Mouse (Mus musculus): Measurements from ENCODE around the gene Lrmda. TPM values are rescaled to one million over a fixed set of nuclear protein-coding genes. Genes with fewer than 3 reads are reported as not detected.

Gene Lrmda
- total RNA-seq, 2 experiments from 2014 or later, result 0.27 TPM; not detected in 1

DNA sequence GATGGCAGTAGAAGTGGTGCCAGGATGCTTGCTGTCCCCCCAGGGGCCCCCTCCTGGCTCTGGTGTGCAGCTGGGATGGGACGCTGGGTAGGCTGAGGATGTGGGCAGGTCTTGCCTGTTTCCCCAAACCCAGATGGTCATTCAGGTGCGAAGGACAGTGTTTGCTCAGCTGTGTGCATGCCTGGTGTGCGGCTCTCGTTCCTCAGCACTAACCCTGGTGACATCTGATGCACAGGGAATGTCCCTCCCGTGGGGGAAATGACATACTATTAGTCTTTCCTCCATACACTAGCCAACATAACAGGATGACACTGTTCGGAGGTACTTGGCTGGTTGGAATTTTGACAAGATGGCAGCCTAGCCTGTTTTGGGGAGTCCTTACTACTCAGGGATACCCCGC is 69.8 kb downstream of the Lrmda start:
- no peak for DNase-seq (ENCODE audit: extremely low spot score in 1 of 2, low spot score in 1 of 2)

- no peak for DNase-seq (ENCODE audit: extremely low spot score in 1 of 2, low spot score in 1 of 2)
These were observed 70.5 kb downstream of the Lrmda start for GRCm38 (mm10) chr14:22089866-22090470.

DNA sequence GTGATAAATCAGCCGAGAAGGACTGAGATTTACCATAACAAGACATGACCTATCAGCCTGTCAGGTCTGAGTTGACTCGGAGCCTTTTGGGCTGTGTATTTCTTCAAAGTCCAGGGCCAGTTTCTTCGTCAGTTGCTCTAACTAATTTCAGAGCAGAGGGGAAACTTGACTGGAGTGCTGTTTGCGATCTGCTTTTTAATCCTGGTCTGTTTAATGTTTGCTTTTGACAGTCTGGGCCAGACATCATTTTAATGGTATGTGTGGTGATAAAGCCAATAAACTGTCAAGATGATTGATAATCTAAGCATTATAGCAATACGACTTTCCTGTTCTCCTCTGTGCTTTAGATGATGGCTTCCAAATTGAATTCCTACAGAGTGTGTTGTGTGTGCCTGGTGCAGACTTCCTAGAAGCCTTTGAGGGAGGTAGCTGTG is 71.3 kb downstream of the Lrmda start:
- no peak for DNase-seq (ENCODE audit: extremely low spot score in 1 of 2, low spot score in 1 of 2)

- no peak for DNase-seq (ENCODE audit: extremely low spot score in 1 of 2, low spot score in 1 of 2)
These were observed 71.8 kb downstream of the Lrmda start for GRCm38 (mm10) chr14:22091306-22091705.

- DNase-seq (ENCODE audit: extremely low spot score in 1 of 2, low spot score in 1 of 2), result no peak
These were observed 73.6 kb downstream of the Lrmda start for GRCm38 (mm10) chr14:22093124-22093523.

GRCm38 (mm10) chr14:22101961-22102805 is 82.7 kb downstream of the Lrmda start:
- DNase-seq (ENCODE audit: extremely low spot score in 1 of 2, low spot score in 1 of 2), result no peak

DNA sequence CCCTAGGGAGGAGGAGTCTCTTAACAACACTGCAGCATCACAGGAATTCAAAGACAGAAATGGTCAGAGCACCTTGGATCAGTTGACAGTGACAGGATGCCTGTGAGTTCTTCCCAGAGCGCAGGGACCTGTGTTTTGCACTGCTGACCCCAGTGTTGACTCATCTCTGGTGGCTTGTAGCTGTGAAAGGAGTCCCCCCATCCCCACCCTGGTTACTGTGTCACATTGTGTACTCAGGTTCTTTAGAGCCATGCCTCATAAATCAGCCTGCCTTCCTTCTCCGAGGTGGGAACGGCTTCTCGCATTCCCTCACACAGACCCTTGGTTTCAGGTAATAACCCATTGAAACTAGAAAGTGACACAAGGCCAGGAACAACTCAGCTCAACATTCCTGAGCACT is 86.3 kb downstream of the Lrmda start:
- no peak for DNase-seq (ENCODE audit: extremely low spot score in 1 of 2, low spot score in 1 of 2)

- no peak for DNase-seq (ENCODE audit: extremely low spot score in 1 of 2, low spot score in 1 of 2)
These were observed 87.3 kb downstream of the Lrmda start for GRCm38 (mm10) chr14:22106777-22107176.

GRCm38 (mm10) chr14:22109423-22109822 is 89.9 kb downstream of the Lrmda start:
- no peak for DNase-seq (ENCODE audit: extremely low spot score in 1 of 2, low spot score in 1 of 2)

DNA sequence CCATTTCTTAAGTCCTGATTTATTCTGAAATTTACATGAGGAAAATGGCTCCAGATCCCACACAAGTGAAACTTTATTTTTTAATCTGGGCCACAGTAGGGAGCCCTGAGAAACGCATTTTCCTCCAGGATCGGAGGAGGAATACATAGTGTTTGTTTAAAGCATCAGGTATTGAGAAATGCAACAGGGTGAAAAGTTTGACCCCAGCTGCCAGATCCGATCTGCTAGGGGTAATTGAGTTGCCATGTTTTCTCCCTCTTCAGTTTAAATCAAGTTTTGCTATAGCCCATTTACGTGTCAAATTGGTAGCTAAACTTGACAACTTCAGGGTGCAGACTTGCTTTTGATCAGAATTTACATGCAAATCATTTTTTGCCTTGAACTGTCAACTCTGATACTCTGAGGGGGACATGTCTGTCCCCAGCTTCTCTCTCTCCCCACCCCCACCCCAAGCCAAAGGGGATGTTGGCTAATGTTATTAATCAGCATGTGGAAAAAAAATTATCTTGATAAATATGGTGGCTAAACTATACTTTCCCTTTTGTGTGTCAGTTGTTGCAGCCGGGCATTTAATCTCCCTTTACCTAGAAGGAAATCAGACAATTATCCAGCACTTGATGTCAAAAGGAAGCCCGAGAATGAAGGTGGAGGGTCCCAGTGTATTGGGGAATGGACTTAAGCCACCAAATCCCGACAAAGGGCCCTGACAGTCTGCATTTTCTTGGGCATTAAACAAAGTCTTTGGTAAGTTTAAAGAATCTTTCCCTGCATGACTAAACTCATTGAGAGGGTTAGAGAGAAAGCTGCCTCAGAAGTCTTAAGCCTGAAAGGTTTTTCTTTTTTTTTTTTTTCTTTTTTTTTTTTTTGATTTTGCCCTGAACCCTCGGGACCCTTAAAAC is 94.2 kb downstream of the Lrmda start:
- no peak for DNase-seq (ENCODE audit: extremely low spot score in 1 of 2, low spot score in 1 of 2)

GRCm38 (mm10) chr14:22114651-22115351 is 95.3 kb downstream of the Lrmda start:
- no peak for DNase-seq (ENCODE audit: extremely low spot score in 1 of 2, low spot score in 1 of 2)

GRCm38 (mm10) chr14:22118096-22118495 is 98.6 kb downstream of the Lrmda start:
- DNase-seq (ENCODE audit: extremely low spot score in 1 of 2, low spot score in 1 of 2), result no peak

- no peak for DNase-seq (ENCODE audit: extremely low spot score in 1 of 2, low spot score in 1 of 2)
These were observed 99.0 kb downstream of the Lrmda start for GRCm38 (mm10) chr14:22118512-22118911.

GRCm38 (mm10) chr14:22126276-22126675 is 106.8 kb downstream of the Lrmda start:
- DNase-seq (ENCODE audit: extremely low spot score in 1 of 2, low spot score in 1 of 2), result no peak

DNA sequence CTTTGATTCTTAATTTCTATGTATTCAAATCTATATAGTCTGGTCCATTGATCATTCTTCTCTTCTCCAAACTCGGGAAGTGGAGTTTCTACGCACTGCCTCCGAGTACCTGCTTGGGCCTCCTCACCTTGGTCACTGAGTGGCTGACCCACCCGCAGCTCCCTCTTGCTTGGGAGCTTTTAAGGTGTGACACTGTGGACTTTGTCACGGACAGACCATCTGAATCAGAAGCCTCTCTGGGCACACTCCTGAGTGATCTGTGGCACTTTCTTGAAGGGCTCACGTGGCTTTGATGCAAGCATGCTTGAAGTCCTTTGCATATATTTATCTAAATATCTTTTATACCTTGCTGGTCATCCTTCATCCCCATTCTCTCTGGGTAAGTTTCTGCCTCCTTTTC is 107.3 kb downstream of the Lrmda start:
- DNase-seq (ENCODE audit: extremely low spot score in 1 of 2, low spot score in 1 of 2), result no peak

DNA sequence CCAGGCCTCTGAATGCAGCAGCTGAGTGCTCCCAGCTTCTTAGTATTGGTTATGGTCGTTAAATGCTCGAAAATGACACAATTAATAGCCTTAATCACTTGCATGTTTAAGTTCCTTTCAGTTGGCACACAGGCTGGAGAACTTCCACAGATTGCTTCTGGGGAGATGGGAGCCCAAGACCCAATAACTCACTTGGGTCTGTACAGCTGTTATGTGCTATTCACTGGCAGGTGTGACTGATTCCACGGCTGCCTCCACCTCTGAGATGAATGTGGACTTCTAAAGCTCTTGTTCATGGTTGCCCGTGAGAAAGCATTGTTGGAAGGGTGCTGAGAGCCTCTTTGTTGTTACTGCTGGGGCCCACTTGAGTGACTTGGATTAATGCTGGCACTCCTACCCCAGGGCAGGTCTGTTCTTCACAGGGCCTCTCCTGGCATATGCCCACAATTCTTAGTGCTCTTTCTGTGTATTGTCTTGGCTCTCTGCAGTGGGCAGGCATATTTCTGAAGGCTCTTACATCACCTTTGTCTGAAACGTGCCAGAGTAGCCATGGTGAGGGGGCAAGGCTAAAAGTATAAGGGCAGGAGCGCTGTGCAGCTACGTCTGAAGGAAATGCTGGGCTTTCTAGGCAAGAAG is 111.6 kb downstream of the Lrmda start:
- DNase-seq (ENCODE audit: extremely low spot score in 1 of 2, low spot score in 1 of 2), result no peak

GRCm38 (mm10) chr14:22139281-22139680 is 119.8 kb downstream of the Lrmda start:
- DNase-seq (ENCODE audit: extremely low spot score in 1 of 2, low spot score in 1 of 2), result no peak

GRCm38 (mm10) chr14:22144014-22144413 is 124.5 kb downstream of the Lrmda start:
- DNase-seq (ENCODE audit: extremely low spot score in 1 of 2, low spot score in 1 of 2), result no peak

GRCm38 (mm10) chr14:22145863-22146262 is 126.4 kb downstream of the Lrmda start:
- no peak for DNase-seq (ENCODE audit: extremely low spot score in 1 of 2, low spot score in 1 of 2)

DNA sequence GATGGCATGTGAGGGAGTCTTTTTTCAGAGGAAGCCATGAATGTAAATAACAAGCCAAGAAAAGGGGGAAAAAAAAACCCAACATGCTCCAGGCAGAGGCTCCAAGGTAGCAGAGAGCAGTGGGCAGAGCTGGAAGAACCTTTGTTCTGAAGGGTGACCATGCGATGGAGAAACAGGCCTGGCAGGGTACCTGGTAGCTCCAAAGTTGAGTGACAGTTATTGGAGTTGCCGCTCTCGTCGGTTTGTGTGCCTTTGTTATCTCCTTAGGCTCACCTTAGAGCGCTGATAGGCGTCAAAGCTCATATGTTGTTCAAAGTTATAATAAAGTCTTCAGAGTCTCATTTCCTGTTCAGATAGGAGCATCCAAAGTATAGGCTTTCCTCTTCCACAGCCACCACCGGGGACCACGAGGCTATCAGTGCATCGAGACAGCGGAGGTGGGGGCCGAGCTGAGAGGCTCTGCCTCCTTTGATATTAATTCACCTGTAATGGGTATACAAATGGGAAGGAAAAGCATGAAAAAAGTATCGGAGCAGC is 127.1 kb downstream of the Lrmda start:
- no peak for DNase-seq (ENCODE audit: extremely low spot score in 1 of 2, low spot score in 1 of 2)
